Mouse (Mus musculus): ENCODE measurements around the gene Sprr4. TPM values are rescaled to one million over a fixed set of nuclear protein-coding genes. Genes with fewer than 3 reads are reported as not detected.

The Sprr4 gene
- total RNA-seq, 2 experiments from 2014 or later, result not detected

DNA sequence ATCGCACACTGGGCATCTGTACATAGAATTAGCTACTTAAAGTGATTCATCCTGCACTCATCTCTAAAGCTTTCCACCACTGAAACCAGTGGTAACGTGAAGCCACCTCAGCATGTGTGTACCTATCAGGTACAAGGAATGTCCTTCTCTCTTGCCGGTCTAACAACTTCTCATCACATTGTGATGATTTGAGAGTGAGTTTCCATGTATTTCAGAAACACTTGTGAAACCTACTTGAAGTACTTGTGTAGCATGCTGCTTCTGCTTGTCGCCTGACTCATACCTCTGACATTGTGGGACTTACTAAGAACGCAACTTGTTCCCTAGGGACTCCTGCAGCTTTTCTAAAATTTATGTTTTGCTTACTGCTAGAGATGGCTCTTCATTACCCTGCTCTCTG, 45.1 kb downstream of the Sprr4 start:
- no peak for TF ChIP-seq CTCF (conservative IDR thresholded peaks at IDR 0.05)
- Histone ChIP-seq H3K27ac (no peak overlapping the region), H3K4me3 (no peak overlapping the region)
- no peak for DNase-seq (ENCODE audit: low spot score in 2 of 2)

Other genes with a start within 250 kb of the Sprr4 start
- gene Sprr2a3, start 215.1 kb downstream of the Sprr4 start, total RNA-seq (2021), result not detected
- not detected for gene Sprr2b, start 183.9 kb downstream of the Sprr4 start, total RNA-seq (2021)
- gene Sprr2d, start 161.4 kb downstream of the Sprr4 start, total RNA-seq (2021), result not detected
- gene Sprr2e, start 148.3 kb downstream of the Sprr4 start, total RNA-seq (2021), result not detected
- gene Sprr2f, start 135.3 kb downstream of the Sprr4 start, total RNA-seq (2021), result not detected
- gene Sprr2h, start 114.8 kb downstream of the Sprr4 start, total RNA-seq (2021), result not detected
- gene Sprr2i, start 92.5 kb downstream of the Sprr4 start, total RNA-seq (2021), result not detected
- gene Sprr2j-ps, start 82.4 kb downstream of the Sprr4 start, total RNA-seq (2021), result not detected
- 1 to 10 TPM; 1.1 to 4.2 TPM for gene Gm9774, start 71.1 kb downstream of the Sprr4 start, total RNA-seq (2021)
- not detected for gene Sprr2k, start 67.9 kb downstream of the Sprr4 start, total RNA-seq (2021)
- gene Sprr1b, start 61.7 kb downstream of the Sprr4 start, total RNA-seq (2021), result not detected
- gene Sprr3, start 41.8 kb downstream of the Sprr4 start, total RNA-seq (2021), result not detected
- not detected for gene Sprr1a, start 14.6 kb downstream of the Sprr4 start, total RNA-seq (2021)
- gene 2310046K23Rik, start 34.0 kb upstream of the Sprr4 start, total RNA-seq (2021), result not detected
- gene Ivl, start 73.2 kb upstream of the Sprr4 start, total RNA-seq (2021), result not detected
- not detected for gene Smcp, start 88.5 kb upstream of the Sprr4 start, total RNA-seq (2021)
- gene 2210017I01Rik, start 107.0 kb upstream of the Sprr4 start, total RNA-seq (2021), result not detected
- gene Lce6a, start 121.2 kb upstream of the Sprr4 start, total RNA-seq (2021), result not detected
- not detected for gene Lce1a1, start 147.8 kb upstream of the Sprr4 start, total RNA-seq (2021)
- not detected for gene Lce1b, start 156.4 kb upstream of the Sprr4 start, total RNA-seq (2021)
- gene Lce1a2, start 169.8 kb upstream of the Sprr4 start, total RNA-seq (2021), result not detected
- not detected for gene Lce1c, start 178.8 kb upstream of the Sprr4 start, total RNA-seq (2021)
- not detected for gene Lce1d, start 186.7 kb upstream of the Sprr4 start, total RNA-seq (2021)
- not detected for gene Lce1e, start 208.6 kb upstream of the Sprr4 start, total RNA-seq (2021)
- not detected for gene Lce1f, start 219.9 kb upstream of the Sprr4 start, total RNA-seq (2021)
- not detected for gene Gm38119, start 238.6 kb upstream of the Sprr4 start, total RNA-seq (2021)